Mouse (Mus musculus) embryo, embryonic 9.5 days (tissue): ENCODE results near the gene Fam110a.

Experiments
- DNase-seq: peaks from one replicate; pipeline ENCODE4 v3.0.0-alpha.2; 2017; ENCODE audit errors: extremely low spot score

The Fam110a gene

DNA sequence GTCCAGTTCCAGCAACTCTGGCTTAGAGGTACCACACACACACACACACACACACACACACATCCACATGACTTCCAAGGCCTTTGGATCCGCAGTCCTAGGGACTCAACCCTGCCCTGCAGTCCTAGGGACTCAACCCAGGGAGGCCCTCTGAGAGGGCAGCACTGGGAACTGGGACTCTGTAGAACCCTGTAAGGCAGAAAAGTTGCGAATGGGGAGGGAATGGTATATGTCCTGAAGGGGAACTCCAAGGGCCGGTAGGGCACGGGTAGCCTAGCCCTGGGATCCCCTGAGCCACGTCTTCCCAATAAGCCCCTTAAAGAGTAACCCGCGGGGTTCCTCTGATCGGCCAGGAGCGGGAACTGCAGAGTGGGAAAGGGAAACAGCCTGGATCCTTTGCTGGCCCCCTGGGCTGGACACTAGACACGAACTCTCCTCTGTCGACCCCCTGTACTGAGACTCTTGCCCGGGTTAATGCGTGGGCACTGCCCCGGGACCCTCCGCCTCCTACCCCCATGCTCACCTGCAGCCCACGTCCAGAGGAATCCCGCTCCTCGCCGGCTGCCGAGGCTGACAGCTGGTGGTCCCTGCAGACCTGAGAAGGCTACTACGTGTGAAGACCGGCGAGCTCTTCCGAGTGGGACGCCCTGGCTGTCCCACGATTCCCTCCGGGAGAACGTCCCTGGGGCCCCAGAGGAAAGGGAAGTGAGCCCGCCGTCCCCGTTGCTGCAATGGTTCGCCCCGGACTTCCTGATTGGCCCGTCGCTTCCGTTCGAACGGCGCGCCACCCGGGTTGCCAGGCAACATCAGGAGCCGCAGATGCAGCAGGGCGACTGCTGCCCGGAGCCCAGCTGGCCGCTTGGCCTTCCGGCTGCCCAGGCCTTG lies at the start of gene Fam110a:
TSS of gene Fam110a (minus strand) at position 750 of the 885 bp plus-strand sequence.
- peak; percentile 88 for DNase-seq

DNA sequence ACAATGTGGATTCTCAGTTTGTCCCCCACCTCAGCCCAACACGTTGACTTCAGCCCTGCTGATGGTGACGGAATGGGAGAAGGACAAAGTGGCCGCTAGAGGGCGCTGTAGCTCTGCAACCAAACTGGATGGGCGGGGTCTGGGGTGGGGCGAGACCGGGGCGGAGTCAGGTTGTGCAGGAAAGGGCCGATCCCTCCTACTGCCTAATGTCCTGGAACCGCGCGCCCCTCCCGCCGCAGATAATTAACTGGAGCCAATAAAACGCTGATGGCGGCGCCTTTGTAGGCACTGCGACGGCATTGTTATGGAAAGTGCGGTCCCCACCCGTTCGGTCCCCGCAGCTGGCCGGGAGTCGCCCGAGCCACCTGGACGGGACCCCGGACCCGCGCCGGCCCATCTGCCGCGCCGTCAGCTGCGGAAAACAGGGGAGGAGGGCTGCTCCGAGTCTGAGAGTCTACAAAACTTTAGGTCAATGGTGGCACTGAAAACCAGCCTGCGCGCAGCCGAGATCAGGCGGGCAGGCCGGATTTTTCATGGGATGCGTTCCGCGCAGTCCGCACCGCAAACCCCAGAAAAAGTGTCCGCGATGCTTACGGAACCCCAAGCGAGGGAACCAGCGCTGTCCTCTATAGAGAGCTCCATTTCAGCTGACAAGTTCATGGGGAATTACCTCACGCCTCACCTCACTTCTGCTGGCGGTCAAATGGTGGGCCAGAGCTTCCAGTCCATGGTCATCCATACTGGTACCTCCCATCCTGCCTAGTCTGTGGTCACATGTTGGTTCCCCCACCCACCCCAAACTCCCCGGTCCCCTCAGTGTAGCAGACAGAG lies 49.4 kb upstream of the Fam110a start:
- DNase-seq = peak; percentile 96

DNA sequence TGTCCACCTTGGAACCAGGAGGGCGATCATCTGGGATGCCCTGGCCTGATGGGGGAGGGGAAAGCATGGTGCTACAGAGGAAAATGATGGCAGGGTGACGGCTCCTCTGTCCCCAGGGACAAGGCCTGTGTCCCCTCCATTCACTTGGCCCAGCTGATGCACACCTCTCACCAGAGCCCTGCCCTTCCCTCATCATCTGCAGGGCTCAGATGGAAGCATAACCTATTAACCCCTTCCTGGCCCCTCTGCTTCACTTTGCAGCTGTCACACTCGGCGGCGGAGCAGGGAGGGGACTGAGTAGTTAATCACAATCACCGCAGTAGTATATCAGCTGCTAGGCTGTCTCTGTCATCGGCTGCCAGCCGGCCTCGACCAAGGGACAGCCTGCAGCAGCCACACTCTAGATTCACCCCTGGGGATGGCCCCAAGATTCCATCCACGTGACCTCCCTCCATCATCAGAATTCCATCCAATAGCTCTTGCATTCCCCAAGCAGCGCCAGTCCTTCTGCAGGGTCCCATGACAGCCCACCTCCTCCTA lies 44.9 kb upstream of the Fam110a start:
- no peak for DNase-seq

DNA sequence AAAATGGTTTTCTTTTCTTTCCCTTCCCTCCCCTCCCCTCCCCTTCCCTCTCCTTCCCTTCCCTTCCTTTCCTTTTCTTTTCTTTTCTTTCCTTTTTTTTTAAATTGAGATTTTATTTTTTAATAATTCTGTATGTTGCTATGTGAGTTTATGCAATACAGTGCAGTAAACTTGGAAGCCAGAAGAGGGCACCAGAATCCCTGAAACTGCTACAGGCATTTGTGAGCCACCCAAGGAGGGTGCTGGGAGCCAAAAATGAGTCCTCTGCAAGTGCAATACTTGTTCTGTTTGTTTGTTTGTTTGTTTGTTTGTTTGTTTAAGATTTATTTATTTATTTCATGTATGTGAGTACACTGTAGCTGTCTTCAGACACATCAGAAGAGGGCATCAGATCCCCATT lies 42.0 kb upstream of the Fam110a start:
- DNase-seq = no peak

- peak; percentile 70 for DNase-seq
These were observed 40.2 kb upstream of the Fam110a start for GRCm38 (mm10) chr2:152020255-152020654.

DNA sequence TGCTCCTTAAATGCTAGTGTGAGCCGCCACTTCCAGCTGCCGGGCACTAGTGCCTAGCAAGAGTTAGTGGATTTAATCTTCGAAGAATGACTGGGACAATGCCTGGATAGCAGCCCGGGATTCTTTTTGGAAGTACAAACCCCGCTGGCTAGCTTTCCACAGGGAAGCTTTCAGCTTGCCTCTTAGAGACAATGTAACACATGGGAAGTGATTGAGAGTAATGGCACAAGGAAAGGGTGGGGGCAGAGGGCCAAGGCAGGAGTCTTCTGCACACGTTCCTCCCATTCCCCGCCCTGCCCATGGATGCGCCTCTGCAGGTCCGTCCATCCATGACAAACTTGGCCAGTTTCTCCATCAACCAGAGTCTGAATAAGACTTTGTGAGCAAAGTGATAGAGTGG lies 36.6 kb upstream of the Fam110a start:
- no peak for DNase-seq

- no peak for DNase-seq
These were observed 36.0 kb upstream of the Fam110a start for GRCm38 (mm10) chr2:152015997-152016396.

- DNase-seq = no peak
These were observed 32.7 kb upstream of the Fam110a start for GRCm38 (mm10) chr2:152012701-152013100.

GRCm38 (mm10) chr2:152012222-152012621 lies 32.2 kb upstream of the Fam110a start:
- DNase-seq = no peak

GRCm38 (mm10) chr2:152011724-152012123 lies 31.7 kb upstream of the Fam110a start:
- DNase-seq = no peak

DNA sequence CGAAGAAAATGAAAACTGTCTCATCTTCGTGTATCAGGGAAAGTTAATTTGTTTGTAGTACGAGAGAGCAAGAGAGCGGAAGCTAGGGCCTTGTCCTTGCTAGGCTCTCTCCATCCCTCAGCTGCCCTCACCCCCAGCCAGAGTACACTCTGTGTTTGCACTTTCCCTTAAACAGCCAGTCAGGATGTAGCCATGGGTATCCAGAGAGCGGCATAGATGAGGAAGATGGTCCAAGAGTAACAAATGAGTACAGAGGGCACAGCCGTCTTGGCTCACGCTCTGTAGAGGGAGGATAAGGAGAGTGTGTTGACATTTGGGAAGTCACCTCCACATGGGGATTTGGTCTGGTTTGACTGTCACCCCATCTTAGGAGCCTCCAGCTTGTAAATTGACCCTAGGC lies 30.6 kb upstream of the Fam110a start:
- DNase-seq = no peak

DNA sequence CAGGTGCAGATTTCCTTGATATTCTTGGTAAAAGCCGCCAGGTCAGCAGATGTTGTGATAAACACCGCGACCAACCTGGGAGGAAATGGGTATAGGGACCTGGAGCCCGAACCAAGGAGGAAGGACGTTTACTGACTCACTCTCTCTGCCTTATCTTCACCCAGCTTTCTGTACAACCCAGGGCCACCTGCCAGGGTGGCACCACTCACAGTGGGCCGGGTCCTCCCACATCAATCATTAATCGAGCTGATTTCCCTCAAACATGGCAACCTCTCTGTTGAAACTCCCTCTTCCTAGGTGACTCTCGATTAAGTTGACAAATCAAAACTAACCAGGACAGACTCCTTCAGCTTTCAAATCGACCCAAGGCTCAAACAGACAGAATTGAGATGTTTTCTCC lies 30.2 kb upstream of the Fam110a start:
- DNase-seq = no peak

GRCm38 (mm10) chr2:152009061-152009779 lies 29.2 kb upstream of the Fam110a start:
- DNase-seq = no peak

DNA sequence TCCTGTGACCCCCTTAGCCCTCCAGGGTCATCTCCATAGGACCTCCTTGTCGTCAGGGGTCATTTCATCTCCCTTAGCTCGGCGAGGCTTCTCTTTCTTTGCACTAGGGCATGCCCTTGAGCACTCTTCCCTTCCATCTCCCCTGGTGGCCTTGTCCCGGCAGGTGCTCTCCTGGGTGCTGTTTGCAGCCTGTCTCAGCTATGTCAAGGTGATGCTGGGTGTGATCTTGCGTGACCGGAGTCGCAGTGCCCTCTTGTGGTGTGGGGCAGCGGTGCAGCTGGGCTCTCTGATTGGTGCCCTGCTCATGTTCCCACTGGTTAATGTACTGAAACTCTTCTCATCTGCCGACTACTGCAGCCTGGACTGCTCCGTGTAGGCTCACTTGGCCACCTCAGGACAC lies 27.8 kb upstream of the Fam110a start:
- no peak for DNase-seq

DNA sequence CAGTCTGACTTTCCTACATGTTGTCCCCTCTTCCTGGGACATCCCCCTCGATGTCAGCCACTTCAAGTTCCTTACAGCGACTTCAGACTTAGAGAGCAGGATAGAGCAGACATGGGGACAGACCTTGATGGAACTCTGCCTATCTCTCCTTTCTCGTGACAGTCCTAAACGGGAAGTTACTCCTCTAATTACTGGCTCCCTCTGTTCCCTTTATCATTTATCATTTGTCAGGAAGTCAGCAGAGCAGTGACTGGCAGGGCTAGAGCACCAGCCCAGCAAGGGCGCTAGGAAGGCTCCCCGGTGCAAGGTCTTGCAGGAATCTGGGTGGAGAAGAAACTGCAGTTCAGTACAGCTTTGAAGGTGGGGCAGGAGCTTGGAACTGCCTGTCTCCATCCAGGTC lies 22.5 kb upstream of the Fam110a start:
- DNase-seq = no peak

GRCm38 (mm10) chr2:152000735-152001134 lies 20.7 kb upstream of the Fam110a start:
- DNase-seq = no peak

DNA sequence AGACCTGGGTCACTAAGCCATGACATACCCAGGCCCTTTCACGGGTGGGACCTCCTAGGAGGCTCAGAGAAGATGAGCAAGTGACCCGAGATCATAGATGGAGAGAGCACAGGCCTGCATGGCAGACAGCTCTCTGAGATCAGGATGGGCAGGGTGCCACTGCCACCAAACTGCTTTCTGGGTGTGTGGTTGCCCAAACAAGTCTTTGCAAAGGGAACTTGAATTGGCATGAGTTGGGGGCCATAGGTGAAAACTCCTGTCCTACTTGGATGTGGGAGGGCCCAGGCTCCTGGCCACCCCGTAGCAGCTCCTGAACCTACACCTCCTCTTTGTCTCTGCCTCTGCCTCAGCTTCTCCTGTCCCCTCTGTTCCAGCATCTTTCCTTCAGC lies 20.3 kb upstream of the Fam110a start:
- no peak for DNase-seq

GRCm38 (mm10) chr2:151999669-152000290 lies 19.8 kb upstream of the Fam110a start:
- DNase-seq = no peak

GRCm38 (mm10) chr2:151998932-151999331 lies 18.9 kb upstream of the Fam110a start:
- no peak for DNase-seq

DNA sequence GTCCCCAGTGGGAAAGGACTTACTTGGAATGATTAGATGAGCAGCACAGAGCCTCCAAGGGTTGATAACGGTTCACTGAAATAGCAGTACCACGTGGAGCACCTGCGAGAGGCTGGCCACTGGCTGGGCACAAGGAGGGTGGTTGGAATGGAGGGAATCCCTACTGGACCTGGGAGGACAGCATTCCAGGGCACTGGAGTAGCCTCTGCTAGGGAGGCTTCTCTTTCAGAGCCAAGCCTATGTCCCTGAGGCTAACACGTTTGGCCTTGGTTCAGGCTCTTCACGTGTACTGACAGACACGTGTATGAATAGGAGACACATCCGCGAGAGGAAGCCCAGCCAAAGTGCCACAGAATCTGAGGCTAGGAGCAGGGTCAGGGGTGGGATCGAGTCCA lies 18.5 kb upstream of the Fam110a start:
- no peak for DNase-seq

- DNase-seq = no peak
These were observed 17.9 kb upstream of the Fam110a start for GRCm38 (mm10) chr2:151997776-151998504.
